In genomic region chr14:34614551-34614950, GRCm38 (mm10) we compare ENCODE assay signal across 10 mouse cellular contexts. TPM values are rescaled to one million over a fixed set of nuclear protein-coding genes. Genes with fewer than 3 reads are reported as not detected.
DNase-seq lines count a peak whose midpoint lies in the region; ATAC-seq and TF ChIP-seq lines count a peak whose summit lies in the region.
"Had no signal": no experiment of that assay in that cellular context is flagged by ENCODE, and none has a peak within 500 bp of the region (broad histone marks: within the 10 kb centered on the region; RNA-seq: fewer than 3 reads in every experiment).

No protein-coding gene starts in this region.

- no peak for DNase-seq in liver, embryonic 11.5 days (ENCODE audit: low spot score)
- DNase-seq in liver, result no peak
- DNase-seq in embryonic facial prominence, embryonic 14.5 days (ENCODE audit: low spot score), result no peak
- no peak for DNase-seq in midbrain, postnatal 0 days (ENCODE audit: low spot score)
- no peak for DNase-seq in adrenal gland, postnatal 14 days
- DNase-seq in left cerebral cortex, adult 18-20 months (ENCODE audit: low spot score in 2 of 2), result no peak
- DNase-seq: gastrocnemius, postnatal 36 days had no signal

- H3K9ac ChIP-seq in liver, embryonic 11.5 days (ENCODE audit: low read depth, low read length), result peak overlapping the region; percentile 58; the same call in 1 of the 2 replicates
- no peak overlapping the region for H3K9ac ChIP-seq in embryonic facial prominence, embryonic 14.5 days (ENCODE audit: low read depth, low read length)
- no peak overlapping the region for H3K9ac ChIP-seq in intestine, embryonic 15.5 days
- H3K9ac ChIP-seq in midbrain, postnatal 0 days (replicated peaks; ENCODE audit: low read length, poor library complexity, severe bottlenecking), result no peak overlapping the region

- H3K4me2 ChIP-seq in liver, embryonic 11.5 days, result peak overlapping the region; percentile 67
- peak overlapping the region; percentile 47 for H3K4me2 ChIP-seq in embryonic facial prominence, embryonic 14.5 days (ENCODE audit: low read depth, low read length)
- H3K4me2 ChIP-seq in intestine, embryonic 15.5 days (replicated peaks), result peak overlapping the region; percentile 51
- H3K4me2 ChIP-seq in midbrain, postnatal 0 days (ENCODE audit: low read depth, low read length, poor library complexity, severe bottlenecking), result peak overlapping the region; percentile 33

- no peak for ATAC-seq in liver, embryonic 11.5 days (replicated peaks; ENCODE audit: low FRiP score)
- no peak for ATAC-seq in embryonic facial prominence, embryonic 14.5 days (ENCODE audit: low read depth)
- ATAC-seq in intestine, embryonic 15.5 days, result no peak
- ATAC-seq in midbrain, postnatal 0 days (ENCODE audit: low FRiP score), result no peak
- no peak for ATAC-seq in monocyte, adult 5-6 weeks (replicated peaks; ENCODE audit: insufficient number of reproducible peaks, low FRiP score, low TSS enrichment, poor library complexity, severe bottlenecking)

- H3K9me3 ChIP-seq in liver, embryonic 11.5 days (ENCODE audit: control insufficient read depth, low read length), result no peaks in the 10 kb centered on the region
- no peaks in the 10 kb centered on the region for H3K9me3 ChIP-seq in embryonic facial prominence, embryonic 14.5 days (ENCODE audit: control insufficient read depth, low read length)
- no peaks in the 10 kb centered on the region for H3K9me3 ChIP-seq in intestine, embryonic 15.5 days
- no peaks in the 10 kb centered on the region for H3K9me3 ChIP-seq in midbrain, postnatal 0 days (ENCODE audit: low read length)

- TF ChIP-seq CTCF in midbrain, postnatal 0 days (IDR thresholded peaks at IDR 0.05), result no peak

- no peaks in the 10 kb centered on the region; the same call in 1 of the 2 replicates for H3K27me3 ChIP-seq in liver, embryonic 11.5 days (replicated peaks; ENCODE audit: control insufficient read depth, insufficient read depth, low read length)
- peaks cover 25% of the 10 kb centered on the region for H3K27me3 ChIP-seq in embryonic facial prominence, embryonic 14.5 days (replicated peaks; ENCODE audit: control insufficient read depth, insufficient read depth, low read length)
- 0 out of 2 replicates have a peak, but pooled peaks cover 5% of the 10 kb centered on the region for H3K27me3 ChIP-seq in intestine, embryonic 15.5 days (replicated peaks)
- H3K27me3 ChIP-seq in midbrain, postnatal 0 days (ENCODE audit: insufficient read depth, low read length), result peaks cover 9% of the 10 kb centered on the region; the same call in 1 of the 2 replicates

- 23% methylated on average over 15 of the region's 15 CpGs for WGBS in liver, embryonic 11.5 days
- 13% methylated on average over 15 of the region's 15 CpGs for WGBS in embryonic facial prominence, embryonic 14.5 days
- WGBS in intestine, embryonic 15.5 days, result 30% methylated on average over 15 of the region's 15 CpGs
- WGBS in midbrain, postnatal 0 days, result 13% methylated on average over 15 of the region's 15 CpGs

- no peak overlapping the region for H3K27ac ChIP-seq in liver, embryonic 11.5 days (ENCODE audit: low read depth, low read length)
- H3K27ac ChIP-seq in embryonic facial prominence, embryonic 14.5 days (replicated peaks; ENCODE audit: low read depth, low read length), result no peak overlapping the region
- H3K27ac ChIP-seq in intestine, embryonic 15.5 days, result no peak overlapping the region
- no peak overlapping the region for H3K27ac ChIP-seq in midbrain, postnatal 0 days (ENCODE audit: low read depth, low read length)
- H3K27ac ChIP-seq: macrophage had no signal

- H3K4me1 ChIP-seq in liver, embryonic 11.5 days (replicated peaks; ENCODE audit: control insufficient read depth, insufficient read depth, low read length), result peaks cover 7% of the 10 kb centered on the region; the same call in 1 of the 2 replicates
- H3K4me1 ChIP-seq in embryonic facial prominence, embryonic 14.5 days (ENCODE audit: control insufficient read depth, insufficient read depth, low read length), result no peaks in the 10 kb centered on the region
- H3K4me1 ChIP-seq in intestine, embryonic 15.5 days (replicated peaks), result 0 out of 2 replicates have a peak, but pooled peaks cover 7% of the 10 kb centered on the region
- H3K4me1 ChIP-seq in midbrain, postnatal 0 days (ENCODE audit: insufficient read depth, low read length), result peaks cover 5% of the 10 kb centered on the region; the same call in 1 of the 2 replicates

- no peaks in the 10 kb centered on the region for H3K36me3 ChIP-seq in liver, embryonic 11.5 days (ENCODE audit: control insufficient read depth, insufficient read depth, low read length)
- no peaks in the 10 kb centered on the region for H3K36me3 ChIP-seq in embryonic facial prominence, embryonic 14.5 days (ENCODE audit: control insufficient read depth, insufficient read depth, low read length)
- no peaks in the 10 kb centered on the region for H3K36me3 ChIP-seq in intestine, embryonic 15.5 days
- no peaks in the 10 kb centered on the region for H3K36me3 ChIP-seq in midbrain, postnatal 0 days (ENCODE audit: insufficient read depth, low read length)

- H3K4me3 ChIP-seq in liver, embryonic 11.5 days (ENCODE audit: low read depth, low read length), result peak overlapping the region; percentile 42
- H3K4me3 ChIP-seq in embryonic facial prominence, embryonic 14.5 days (ENCODE audit: low read depth, low read length), result peak overlapping the region; percentile 24
- 0 out of 2 replicates have a peak overlapping the region, but pooled peaks have one; percentile 15 for H3K4me3 ChIP-seq in intestine, embryonic 15.5 days (replicated peaks)
- H3K4me3 ChIP-seq in midbrain, postnatal 0 days (ENCODE audit: low read depth, low read length), result no peak overlapping the region

RNA-seq across cellular contexts. Expression of gene Opn4, which starts 14.6 kb away (rescaled TPM):
- polyA plus RNA-seq in liver, embryonic 11.5 days (2014; fragmentation: Nextera tagmentation; extraction: Ambion mirVana), result not detected in 2 replicates
- polyA plus RNA-seq in embryonic facial prominence, embryonic 14.5 days (2014; fragmentation: Nextera tagmentation; extraction: Ambion mirVana), result 0.77 and 1.00 TPM in 2 replicates
- 0.37 TPM in 1 of 2 replicates, not detected in the other for polyA plus RNA-seq in intestine, embryonic 15.5 days (2015; fragmentation: Nextera tagmentation; extraction: Ambion mirVana)
- not detected in 2 replicates for total RNA-seq in midbrain, postnatal 0 days (2014; rRNA removed)
- polyA plus RNA-seq in midbrain, postnatal 0 days (2015; fragmentation: Nextera tagmentation; extraction: Ambion mirVana), result 0.10 and 0.14 TPM in 2 replicates
- not detected in 3 replicates for total RNA-seq in monocyte, adult 5-6 weeks (2017)
- total RNA-seq in adrenal gland, postnatal 14 days (2021), result not detected in 2 replicates
- not detected for total RNA-seq in left cerebral cortex, adult 18-20 months (2021)
- total RNA-seq: gastrocnemius, postnatal 36 days had no signal
- polyA plus RNA-seq: macrophage had no signal

RNA-seq across cellular contexts. Expression of gene Ldb3, which starts 26.1 kb away (rescaled TPM):
- polyA plus RNA-seq in liver, embryonic 11.5 days (2014; fragmentation: Nextera tagmentation; extraction: Ambion mirVana), result 0.38 and 2.7 TPM in 2 replicates
- 58.3 and 86.4 TPM in 2 replicates for polyA plus RNA-seq in embryonic facial prominence, embryonic 14.5 days (2014; fragmentation: Nextera tagmentation; extraction: Ambion mirVana)
- polyA plus RNA-seq in intestine, embryonic 15.5 days (2015; fragmentation: Nextera tagmentation; extraction: Ambion mirVana), result 7.6 and 7.8 TPM in 2 replicates
- 1.6 and 1.7 TPM in 2 replicates for total RNA-seq in midbrain, postnatal 0 days (2014; rRNA removed)
- polyA plus RNA-seq in midbrain, postnatal 0 days (2015; fragmentation: Nextera tagmentation; extraction: Ambion mirVana), result 1.1 and 1.2 TPM in 2 replicates
- not detected in 3 replicates for total RNA-seq in monocyte, adult 5-6 weeks (2017)
- total RNA-seq in adrenal gland, postnatal 14 days (2021), result 0.44 and 1.2 TPM in 2 replicates
- total RNA-seq in left cerebral cortex, adult 18-20 months (2021), result 1 to 10 TPM; 2.2 to 3.1 TPM
- polyA plus RNA-seq: macrophage had no signal

RNA-seq across cellular contexts. Expression of gene Wapl, which starts 59.2 kb away (rescaled TPM):
- polyA plus RNA-seq in liver, embryonic 11.5 days (2014; fragmentation: Nextera tagmentation; extraction: Ambion mirVana), result 38.8 and 41.4 TPM in 2 replicates
- 26.9 and 27.4 TPM in 2 replicates for polyA plus RNA-seq in embryonic facial prominence, embryonic 14.5 days (2014; fragmentation: Nextera tagmentation; extraction: Ambion mirVana)
- 25.3 and 29.0 TPM in 2 replicates for polyA plus RNA-seq in intestine, embryonic 15.5 days (2015; fragmentation: Nextera tagmentation; extraction: Ambion mirVana)
- 14.8 and 23.7 TPM in 2 replicates for total RNA-seq in midbrain, postnatal 0 days (2014; rRNA removed)
- 8.8 and 9.9 TPM in 2 replicates for polyA plus RNA-seq in midbrain, postnatal 0 days (2015; fragmentation: Nextera tagmentation; extraction: Ambion mirVana)
- 153 to 163 TPM (median 159 TPM) in 3 replicates for total RNA-seq in monocyte, adult 5-6 weeks (2017)
- total RNA-seq in adrenal gland, postnatal 14 days (2021), result 78.3 and 79.8 TPM in 2 replicates
- 10 to 100 TPM; 44.7 to 46.0 TPM for total RNA-seq in left cerebral cortex, adult 18-20 months (2021)
